Mouse (Mus musculus) c-Kit-positive CD71-negative TER-119-negative erythroid progenitor cells, embryonic 14.5 days (primary cell): ENCODE data around the gene Kcnc3.

Experiments used
- DNase-seq: peaks from one replicate; pipeline ENCODE4 v3.0.0-alpha.2; 2013; ENCODE audit warnings: low read depth

The Kcnc3 gene

GRCm38 (mm10) chr7:44570989-44571388 is 19.5 kb upstream of the Kcnc3 start:
- no peak for DNase-seq

GRCm38 (mm10) chr7:44571811-44572210 is 18.7 kb upstream of the Kcnc3 start:
- DNase-seq, result no peak

GRCm38 (mm10) chr7:44572213-44572701 is 18.2 kb upstream of the Kcnc3 start, which contains the start of gene Napsa:
Gene Napsa, plus strand, starts transcription at chr7:44572380.
- DNase-seq, result no peak

GRCm38 (mm10) chr7:44572956-44573484 is 17.4 kb upstream of the Kcnc3 start:
- no peak for DNase-seq

GRCm38 (mm10) chr7:44576333-44576844 is 14.1 kb upstream of the Kcnc3 start:
- DNase-seq, result no peak

- DNase-seq, result no peak
Measured at GRCm38 (mm10) chr7:44581637-44582036, 8.8 kb upstream of the Kcnc3 start.

- no peak for DNase-seq
Measured at GRCm38 (mm10) chr7:44582709-44583108, 7.8 kb upstream of the Kcnc3 start.

- no peak for DNase-seq
Measured at GRCm38 (mm10) chr7:44583146-44583545, 7.3 kb upstream of the Kcnc3 start.

- no peak for DNase-seq
Measured at GRCm38 (mm10) chr7:44584265-44584804, 6.1 kb upstream of the Kcnc3 start.

GRCm38 (mm10) chr7:44584921-44585320 is 5.5 kb upstream of the Kcnc3 start:
- no peak for DNase-seq

- DNase-seq, result no peak
Measured at GRCm38 (mm10) chr7:44585606-44586005, 4.9 kb upstream of the Kcnc3 start.

- no peak for DNase-seq
Measured at GRCm38 (mm10) chr7:44586518-44586917, 3.9 kb upstream of the Kcnc3 start.

GRCm38 (mm10) chr7:44586930-44587329 is 3.5 kb upstream of the Kcnc3 start:
- no peak for DNase-seq

GRCm38 (mm10) chr7:44587676-44588075 is 2.8 kb upstream of the Kcnc3 start:
- no peak for DNase-seq

GRCm38 (mm10) chr7:44588338-44588737 is 2.1 kb upstream of the Kcnc3 start:
- DNase-seq, result no peak

GRCm38 (mm10) chr7:44589149-44589548 is 1.3 kb upstream of the Kcnc3 start:
- peak; percentile 31 for DNase-seq

- no peak for DNase-seq
Measured at GRCm38 (mm10) chr7:44589946-44590345, 518 bp upstream of the Kcnc3 start.

GRCm38 (mm10) chr7:44591348-44592116 is 1.1 kb downstream of the Kcnc3 start:
- no peak for DNase-seq

GRCm38 (mm10) chr7:44593051-44593450 is 2.6 kb downstream of the Kcnc3 start:
- no peak for DNase-seq

- DNase-seq, result peak; percentile 54
Measured at GRCm38 (mm10) chr7:44593775-44594174, 3.3 kb downstream of the Kcnc3 start.

- no peak for DNase-seq
Measured at GRCm38 (mm10) chr7:44594291-44594690, 3.8 kb downstream of the Kcnc3 start.

- no peak for DNase-seq
Measured at GRCm38 (mm10) chr7:44595131-44595561, 4.7 kb downstream of the Kcnc3 start.

GRCm38 (mm10) chr7:44596051-44596450 is 5.6 kb downstream of the Kcnc3 start:
- DNase-seq, result no peak
